9 mouse cellular contexts compared by ENCODE assay signal in the genomic region with DNA sequence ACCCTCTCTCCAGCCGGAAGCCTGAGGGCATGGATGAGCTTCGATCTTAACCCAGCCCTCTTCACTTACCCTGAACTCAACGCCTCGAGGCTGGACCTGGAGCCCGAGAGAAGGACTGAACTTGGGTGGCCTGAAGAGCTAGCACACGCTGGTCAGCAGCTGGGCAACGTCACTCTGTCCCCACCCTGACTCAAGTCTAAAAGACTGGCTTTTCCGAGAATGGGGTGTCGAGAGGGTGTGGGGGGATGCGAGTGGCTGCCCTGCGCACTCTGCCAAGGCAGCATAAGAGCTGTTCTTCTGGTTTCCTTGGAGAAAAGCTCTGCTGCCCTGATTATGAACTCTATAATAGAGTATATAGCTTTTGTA. TPM values are rescaled to one million over a fixed set of nuclear protein-coding genes. Genes with fewer than 3 reads are reported as not detected.
A peak's percentile ranks its signal among the peaks of the same experiment; 100 is the strongest.
DNase-seq lines count a peak whose midpoint lies in the region; ATAC-seq and TF ChIP-seq lines count a peak whose summit lies in the region.
"Had no signal": no experiment of that assay in that cellular context is flagged by ENCODE, and none has a peak within 500 bp of the region (broad histone marks: within the 10 kb centered on the region; RNA-seq: fewer than 3 reads in every experiment).

No protein-coding gene starts in this region.

- peak overlapping the region; percentile 64 for H3K4me2 ChIP-seq in limb, embryonic 15.5 days
- peak overlapping the region; percentile 80 for H3K4me2 ChIP-seq in stomach, embryonic 16.5 days (ENCODE audit: low read depth, low read length)

- TF ChIP-seq CTCF in cerebellum, adult 2 months (IDR thresholded peaks at IDR 0.05; ENCODE audit: borderline replicate concordance, insufficient read depth, low read depth, low read length), result no peak
- TF ChIP-seq CTCF in spleen, adult 2 months (IDR thresholded peaks at IDR 0.05; ENCODE audit: extremely low read depth, insufficient read depth, insufficient read length, insufficient replicate concordance), result no peak

- ATAC-seq in limb, embryonic 15.5 days (ENCODE audit: insufficient number of reproducible peaks, low FRiP score, low TSS enrichment, low read depth), result no peak
- no peak for ATAC-seq in stomach, embryonic 16.5 days (ENCODE audit: insufficient read depth, low FRiP score)
- no peak for ATAC-seq in inflammation-experienced regulatory T-cells, adult 6 months

- peak overlapping the region; percentile 20 for H3K4me3 ChIP-seq in cerebellum, adult 2 months (replicated peaks; ENCODE audit: insufficient read depth, low read depth, low read length)
- peak overlapping the region; percentile 91 for H3K4me3 ChIP-seq in spleen, adult 2 months (ENCODE audit: extremely low read depth, insufficient read depth, insufficient read length)
- peak overlapping the region; percentile 89 for H3K4me3 ChIP-seq in limb, embryonic 15.5 days
- H3K4me3 ChIP-seq in stomach, embryonic 16.5 days (replicated peaks; ENCODE audit: low read length), result peak overlapping the region; percentile 88

- peak overlapping the region; percentile 98 for H3K9ac ChIP-seq in limb, embryonic 15.5 days
- H3K9ac ChIP-seq in stomach, embryonic 16.5 days (ENCODE audit: low read length), result peak overlapping the region; percentile 93

- no peaks in the 10 kb centered on the region for H3K9me3 ChIP-seq in limb, embryonic 15.5 days
- H3K9me3 ChIP-seq in stomach, embryonic 16.5 days (replicated peaks; ENCODE audit: control insufficient read depth, low read length), result no peaks in the 10 kb centered on the region

- peaks cover 3% of the 10 kb centered on the region; the same call in 1 of the 2 replicates for H3K36me3 ChIP-seq in spleen, adult 2 months (ENCODE audit: control insufficient read depth, insufficient read depth, low read length)
- no peaks in the 10 kb centered on the region for H3K36me3 ChIP-seq in limb, embryonic 15.5 days
- no peaks in the 10 kb centered on the region for H3K36me3 ChIP-seq in stomach, embryonic 16.5 days (ENCODE audit: control insufficient read depth, insufficient read depth, low read length)

- TF ChIP-seq POLR2A in cerebellum, adult 2 months (IDR thresholded peaks at IDR 0.05; ENCODE audit: borderline replicate concordance, insufficient read depth, low read length), result no peak
- no peak for TF ChIP-seq POLR2A in spleen, adult 2 months (IDR thresholded peaks at IDR 0.05; ENCODE audit: low read depth, low read length)

- no peak for DNase-seq in cerebellum, adult 2 months
- no peak for DNase-seq in cerebellum, adult 9-10 months
- no peak for DNase-seq in spleen, adult 2 months (ENCODE audit: low read depth in 1 of 2, low spot score in 2 of 2)
- no peak for DNase-seq in spleen, adult 12 weeks (ENCODE audit: low spot score)
- no peak for DNase-seq in spleen, postnatal 4 days (ENCODE audit: low spot score in 2 of 2)
- DNase-seq: cerebellum, adult 11 months had no signal

- WGBS in cerebellum, adult 2 months, result 5% methylated on average over 11 of the region's 11 CpGs
- 3% methylated on average over 11 of the region's 11 CpGs for WGBS in spleen, adult 2 months
- WGBS in limb, embryonic 15.5 days, result 2% methylated on average over 11 of the region's 11 CpGs
- WGBS in stomach, embryonic 16.5 days, result 1% methylated on average over 11 of the region's 11 CpGs

- no peaks in the 10 kb centered on the region; the same call in 1 of the 2 replicates for H3K27me3 ChIP-seq in cerebellum, adult 2 months (ENCODE audit: control insufficient read depth, insufficient read depth, low read length)
- no peaks in the 10 kb centered on the region for H3K27me3 ChIP-seq in spleen, adult 2 months (ENCODE audit: control insufficient read depth, insufficient read depth, low read length)
- no peaks in the 10 kb centered on the region for H3K27me3 ChIP-seq in limb, embryonic 15.5 days
- no peaks in the 10 kb centered on the region for H3K27me3 ChIP-seq in stomach, embryonic 16.5 days (ENCODE audit: control insufficient read depth, insufficient read depth, low read length)

- H3K4me1 ChIP-seq in cerebellum, adult 2 months (ENCODE audit: control insufficient read depth, insufficient read depth, low read length), result no peaks in the 10 kb centered on the region
- H3K4me1 ChIP-seq in spleen, adult 2 months (ENCODE audit: control insufficient read depth, insufficient read depth, insufficient read length), result peaks cover 23% of the 10 kb centered on the region
- H3K4me1 ChIP-seq in limb, embryonic 15.5 days, result peaks cover 69% of the 10 kb centered on the region
- H3K4me1 ChIP-seq in stomach, embryonic 16.5 days (ENCODE audit: control insufficient read depth, insufficient read depth, low read length), result peaks cover 51% of the 10 kb centered on the region

- H3K27ac ChIP-seq in cerebellum, adult 2 months (ENCODE audit: insufficient read depth, low read length), result no peak overlapping the region
- peak overlapping the region; percentile 96 for H3K27ac ChIP-seq in spleen, adult 2 months (ENCODE audit: insufficient read depth, low read length)
- peak overlapping the region; percentile 98 for H3K27ac ChIP-seq in limb, embryonic 15.5 days
- H3K27ac ChIP-seq in stomach, embryonic 16.5 days (ENCODE audit: low read length), result peak overlapping the region; percentile 93

RNA-seq across cellular contexts. Expression of a gene that starts 1.6 kb away (rescaled TPM):
- 53.6 and 55.1 TPM in 2 replicates for polyA plus RNA-seq in cerebellum, adult 2 months (2012; rRNA removed)
- 138 and 195 TPM in 2 replicates for polyA plus RNA-seq in spleen, adult 2 months (2012; rRNA removed)
- 488 and 490 TPM in 2 replicates for polyA plus RNA-seq in limb, embryonic 15.5 days (2015; fragmentation: Nextera tagmentation; extraction: Ambion mirVana)
- 271 and 285 TPM in 2 replicates for polyA plus RNA-seq in stomach, embryonic 16.5 days (2015; fragmentation: Nextera tagmentation; extraction: Ambion mirVana)
- polyA plus RNA-seq in inflammation-experienced regulatory T-cells, adult 6 months (2017; shearing (Covaris generic)), result 100 to 1,000 TPM; 125 to 343 (median 290) TPM

RNA-seq across cellular contexts. Expression of a gene that starts 27.3 kb away (rescaled TPM):
- polyA plus RNA-seq in cerebellum, adult 2 months (2012; rRNA removed), result 0.27 and 0.74 TPM in 2 replicates
- polyA plus RNA-seq in spleen, adult 2 months (2012; rRNA removed), result 32.1 and 33.5 TPM in 2 replicates
- polyA plus RNA-seq in limb, embryonic 15.5 days (2015; fragmentation: Nextera tagmentation; extraction: Ambion mirVana), result 10.0 and 14.5 TPM in 2 replicates
- polyA plus RNA-seq in stomach, embryonic 16.5 days (2015; fragmentation: Nextera tagmentation; extraction: Ambion mirVana), result 7.7 and 9.3 TPM in 2 replicates
- 10 to 100 TPM; 15.0 to 44.4 (median 16.8) TPM for polyA plus RNA-seq in inflammation-experienced regulatory T-cells, adult 6 months (2017; shearing (Covaris generic))

Comparison
In these comparisons a context has a peak if more than half of its experiments do, and no peak if none do; other contexts are left out.
1. H3K4me3 ChIP-seq: peak in every context shown above with its lines; median percentile 91 in spleen, adult 2 months; 89 in limb, embryonic 15.5 days; 88 in stomach, embryonic 16.5 days; 20 in cerebellum, adult 2 months.